Mouse (Mus musculus): Measurements from ENCODE around the gene Rnf212. TPM values are rescaled to one million over a fixed set of nuclear protein-coding genes. Genes with fewer than 3 reads are reported as not detected.

Rnf212 gene
- polyA plus RNA-seq, 1 experiment, result not detected

DNA sequence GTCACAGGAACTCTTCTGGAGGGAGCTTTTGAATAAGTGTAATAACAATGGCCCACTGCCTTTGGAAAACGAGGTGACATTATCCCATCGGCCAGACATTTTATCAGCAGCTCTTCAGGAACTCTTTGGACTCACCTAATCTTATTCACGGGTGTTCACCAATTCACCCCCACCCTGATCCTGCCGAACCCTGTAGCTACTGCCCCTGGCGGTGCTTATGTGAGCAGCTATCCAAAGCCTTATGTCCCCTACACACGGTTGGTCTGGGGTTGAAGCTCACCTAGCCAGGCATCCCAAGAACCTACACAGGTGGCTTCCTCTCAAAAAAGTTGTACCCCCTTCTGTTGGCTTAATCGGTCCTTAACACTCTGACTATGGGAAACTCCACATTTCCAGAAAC is 55.0 kb downstream of the Rnf212 start:
- Histone ChIP-seq H3K4me1 (ENCODE audit: control insufficient read depth, insufficient read depth, low read length) (0 out of 2 replicates have a peak, but pooled peaks cover 9% of the 10 kb centered on the region), H3K27me3 (ENCODE audit: control insufficient read depth, insufficient read depth, low read length) (no peaks in the 10 kb centered on the region), H3K27ac (ENCODE audit: insufficient read depth, low read length) (no peak overlapping the region), H3K4me3 (replicated peaks; ENCODE audit: insufficient read depth, low read depth, low read length) (no peak overlapping the region)
- 82% methylated on average over 7 of the region's 7 CpGs for WGBS
- TF ChIP-seq POLR2A (IDR thresholded peaks at IDR 0.05; ENCODE audit: borderline replicate concordance, insufficient read depth, low read length), result no peak
- no peak for DNase-seq

DNA sequence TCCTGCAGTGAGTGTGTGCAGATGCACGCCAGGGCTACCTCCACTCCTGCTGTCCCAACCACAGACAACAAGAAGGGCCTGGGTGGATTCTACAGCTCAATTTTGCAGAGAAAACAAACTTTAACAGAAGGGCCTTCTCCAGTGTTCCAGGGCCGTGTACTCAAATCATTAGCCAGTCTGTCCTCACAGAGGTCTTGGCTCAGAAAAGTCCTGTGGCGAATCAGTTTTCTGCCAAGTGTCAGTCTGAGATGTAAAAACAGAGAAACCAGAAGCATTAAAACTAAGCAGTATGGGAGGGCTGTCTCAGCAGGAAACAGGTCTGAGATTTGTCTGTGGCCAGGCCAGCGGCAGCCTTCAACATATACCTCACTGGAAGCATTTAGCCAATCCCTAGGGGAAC is 56.7 kb downstream of the Rnf212 start:
- DNase-seq, result peak; percentile 25 to 36

DNA sequence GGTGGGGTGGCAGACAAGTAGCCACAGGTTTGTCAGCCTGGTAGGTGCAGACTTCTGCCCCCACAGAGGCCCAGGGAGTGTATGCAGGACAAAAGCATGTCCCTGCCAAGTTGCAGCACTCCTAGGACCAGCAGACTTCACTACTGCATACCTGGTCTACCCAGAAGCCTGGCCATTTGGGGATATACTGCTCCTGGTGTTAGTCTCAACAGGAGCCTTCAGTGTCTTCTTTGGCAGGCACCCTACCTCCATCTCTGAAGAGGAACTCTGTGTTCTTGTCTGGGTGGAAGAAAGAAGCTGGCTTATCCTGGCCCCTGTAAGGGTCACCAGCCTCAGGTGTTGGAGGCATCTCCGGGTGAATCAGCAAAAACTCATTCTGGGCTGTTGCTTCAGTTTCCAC is 58.8 kb downstream of the Rnf212 start:
- Histone ChIP-seq H3K4me1 (ENCODE audit: control insufficient read depth, insufficient read depth, low read length) (0 out of 2 replicates have a peak, but pooled peaks cover 9% of the 10 kb centered on the region), H3K27me3 (ENCODE audit: control insufficient read depth, insufficient read depth, low read length) (no peaks in the 10 kb centered on the region), H3K27ac (ENCODE audit: insufficient read depth, low read length) (no peak overlapping the region), H3K4me3 (replicated peaks; ENCODE audit: insufficient read depth, low read depth, low read length) (no peak overlapping the region)
- WGBS, result 83% methylated on average over 1 of the region's 1 CpGs
- TF ChIP-seq CTCF (IDR thresholded peaks at IDR 0.05; ENCODE audit: borderline replicate concordance, insufficient read depth, low read depth, low read length) (no peak), POLR2A (IDR thresholded peaks at IDR 0.05; ENCODE audit: borderline replicate concordance, insufficient read depth, low read length) (no peak)
- no peak for DNase-seq

More for the DNA sequence above, 56.7 kb downstream of the Rnf212 start:
- no peak for TF ChIP-seq POLR2A (IDR thresholded peaks at IDR 0.05; ENCODE audit: borderline replicate concordance, insufficient read depth, low read length)
- no peak for TF ChIP-seq CTCF (IDR thresholded peaks at IDR 0.05; ENCODE audit: borderline replicate concordance, insufficient read depth, low read depth, low read length)
- Histone ChIP-seq H3K4me1 (ENCODE audit: control insufficient read depth, insufficient read depth, low read length) (0 out of 2 replicates have a peak, but pooled peaks cover 9% of the 10 kb centered on the region), H3K27me3 (ENCODE audit: control insufficient read depth, insufficient read depth, low read length) (no peaks in the 10 kb centered on the region), H3K27ac (ENCODE audit: insufficient read depth, low read length) (peak overlapping the region; percentile 29; the same call in 1 of the 2 replicates), H3K4me3 (replicated peaks; ENCODE audit: insufficient read depth, low read depth, low read length) (no peak overlapping the region)
- 22% methylated on average over 4 of the region's 4 CpGs for WGBS

DNA sequence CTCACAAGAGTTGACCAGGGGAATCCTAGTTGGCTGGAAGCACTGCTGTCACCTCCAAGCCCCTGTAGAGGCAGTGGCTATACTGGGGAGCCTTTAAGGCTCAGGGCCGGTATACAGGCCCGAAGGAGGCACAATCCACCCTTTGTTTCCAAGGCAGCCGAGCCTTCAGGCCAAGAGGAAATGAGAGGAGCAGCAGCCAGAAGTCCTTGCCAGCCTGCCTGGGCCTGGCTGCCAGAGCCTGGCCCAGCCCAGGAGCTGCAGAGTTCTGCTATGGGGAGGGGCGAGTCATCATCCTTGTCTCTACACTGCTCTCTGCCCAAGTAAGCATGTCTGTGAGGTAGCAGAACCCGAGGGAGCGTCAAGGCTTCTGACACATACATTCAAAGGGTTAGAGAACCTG is 60.6 kb downstream of the Rnf212 start:
- H3K27ac ChIP-seq (ENCODE audit: insufficient read depth, low read length), result no peak overlapping the region
- WGBS, result 11% methylated on average over 6 of the region's 6 CpGs

DNA sequence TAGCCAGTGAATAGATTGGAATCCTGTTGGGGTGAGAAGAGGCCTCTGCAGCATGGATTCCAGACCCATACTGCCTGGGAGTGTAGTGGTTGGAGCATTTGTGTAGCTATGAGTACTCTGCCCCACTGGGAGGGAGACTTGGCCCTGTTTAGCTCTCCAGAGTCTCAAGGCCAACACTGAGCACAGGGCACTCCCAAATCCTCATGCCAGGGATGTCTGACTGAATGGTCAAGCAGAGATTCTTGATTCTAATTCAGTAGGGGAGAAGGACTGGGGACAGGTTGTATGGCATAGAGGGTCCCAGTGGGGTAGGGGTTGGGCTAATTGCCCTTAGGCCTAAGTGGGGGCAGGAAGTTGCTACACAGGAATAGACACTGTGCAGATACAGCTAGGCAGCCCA is 61.1 kb downstream of the Rnf212 start:
- Histone ChIP-seq H3K27ac (ENCODE audit: insufficient read depth, low read length) (no peak overlapping the region), H3K27me3 (ENCODE audit: control insufficient read depth, insufficient read depth, low read length) (no peaks in the 10 kb centered on the region), H3K4me1 (ENCODE audit: control insufficient read depth, insufficient read depth, low read length) (0 out of 2 replicates have a peak, but pooled peaks cover 9% of the 10 kb centered on the region), H3K4me3 (replicated peaks; ENCODE audit: insufficient read depth, low read depth, low read length) (no peak overlapping the region)
- TF ChIP-seq CTCF (IDR thresholded peaks at IDR 0.05; ENCODE audit: borderline replicate concordance, insufficient read depth, low read depth, low read length) (no peak), POLR2A (IDR thresholded peaks at IDR 0.05; ENCODE audit: borderline replicate concordance, insufficient read depth, low read length) (no peak)
- DNase-seq, result no peak

More for the DNA sequence above, 60.6 kb downstream of the Rnf212 start:
- Histone ChIP-seq H3K4me3 (replicated peaks; ENCODE audit: insufficient read depth, low read depth, low read length) (no peak overlapping the region), H3K4me1 (ENCODE audit: control insufficient read depth, insufficient read depth, low read length) (0 out of 2 replicates have a peak, but pooled peaks cover 9% of the 10 kb centered on the region), H3K27me3 (ENCODE audit: control insufficient read depth, insufficient read depth, low read length) (no peaks in the 10 kb centered on the region)
- DNase-seq, result peak; percentile 21 to 48
- no peak for TF ChIP-seq CTCF (IDR thresholded peaks at IDR 0.05; ENCODE audit: borderline replicate concordance, insufficient read depth, low read depth, low read length)
- TF ChIP-seq POLR2A (IDR thresholded peaks at IDR 0.05; ENCODE audit: borderline replicate concordance, insufficient read depth, low read length), result no peak

DNA sequence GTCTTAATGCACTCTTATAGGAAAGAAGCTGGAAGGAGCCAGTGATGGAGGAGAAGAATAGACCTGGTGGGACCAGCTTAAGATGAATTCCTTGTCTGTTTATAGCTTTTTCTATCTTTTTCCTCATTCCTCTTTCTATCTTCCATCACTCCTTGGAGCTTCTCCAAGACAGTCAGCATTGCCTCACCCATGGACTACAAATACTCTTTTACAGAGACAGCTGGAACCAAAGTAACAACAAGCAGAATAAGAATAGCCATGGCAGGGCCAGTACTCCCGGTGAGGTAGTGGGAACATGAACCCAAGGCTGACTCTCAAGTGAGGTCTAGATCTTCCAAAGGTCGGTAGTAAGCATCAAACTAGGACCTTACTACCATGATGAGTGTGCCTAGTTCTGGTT is 61.7 kb downstream of the Rnf212 start:
- no peak overlapping the region for H3K27ac ChIP-seq (ENCODE audit: insufficient read depth, low read length)
- DNase-seq, result no peak
- no peaks in the 10 kb centered on the region for H3K27me3 ChIP-seq (ENCODE audit: control insufficient read depth, insufficient read depth, low read length)
- WGBS, result 88% methylated on average over 2 of the region's 2 CpGs
- H3K4me3 ChIP-seq (replicated peaks; ENCODE audit: insufficient read depth, low read depth, low read length), result no peak overlapping the region
- TF ChIP-seq CTCF (IDR thresholded peaks at IDR 0.05; ENCODE audit: borderline replicate concordance, insufficient read depth, low read depth, low read length) (no peak), POLR2A (IDR thresholded peaks at IDR 0.05; ENCODE audit: borderline replicate concordance, insufficient read depth, low read length) (no peak)
- 0 out of 2 replicates have a peak, but pooled peaks cover 4% of the 10 kb centered on the region for H3K4me1 ChIP-seq (ENCODE audit: control insufficient read depth, insufficient read depth, low read length)

DNA sequence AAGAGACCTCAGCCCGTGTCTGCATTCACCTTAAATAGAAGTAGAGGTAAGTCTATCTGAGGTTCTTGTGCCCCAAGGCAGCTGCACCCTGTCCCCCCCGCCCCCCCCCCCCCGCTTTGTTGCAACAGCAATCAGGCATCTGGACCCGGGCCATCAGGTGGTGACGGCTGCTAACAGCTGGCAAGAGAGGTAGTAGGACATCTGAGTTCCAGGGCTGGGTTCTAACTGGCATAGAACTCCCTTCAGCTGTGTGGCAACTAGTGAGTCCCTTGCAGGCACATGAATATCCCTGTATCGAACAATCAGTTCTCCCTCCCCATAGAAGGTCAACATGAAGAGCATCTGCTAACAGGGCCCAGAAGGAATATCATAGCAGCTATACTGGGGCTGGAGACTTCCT is 62.8 kb downstream of the Rnf212 start:
- TF ChIP-seq POLR2A (IDR thresholded peaks at IDR 0.05; ENCODE audit: borderline replicate concordance, insufficient read depth, low read length) (no peak), CTCF (IDR thresholded peaks at IDR 0.05; ENCODE audit: borderline replicate concordance, insufficient read depth, low read depth, low read length) (no peak)
- no peak for DNase-seq
- H3K27me3 ChIP-seq (ENCODE audit: control insufficient read depth, insufficient read depth, low read length), result no peaks in the 10 kb centered on the region
- no peaks in the 10 kb centered on the region for H3K4me1 ChIP-seq (ENCODE audit: control insufficient read depth, insufficient read depth, low read length)
- 80% methylated on average over 6 of the region's 6 CpGs for WGBS
- H3K4me3 ChIP-seq (replicated peaks; ENCODE audit: insufficient read depth, low read depth, low read length), result no peak overlapping the region
- H3K27ac ChIP-seq (ENCODE audit: insufficient read depth, low read length), result no peak overlapping the region

DNA sequence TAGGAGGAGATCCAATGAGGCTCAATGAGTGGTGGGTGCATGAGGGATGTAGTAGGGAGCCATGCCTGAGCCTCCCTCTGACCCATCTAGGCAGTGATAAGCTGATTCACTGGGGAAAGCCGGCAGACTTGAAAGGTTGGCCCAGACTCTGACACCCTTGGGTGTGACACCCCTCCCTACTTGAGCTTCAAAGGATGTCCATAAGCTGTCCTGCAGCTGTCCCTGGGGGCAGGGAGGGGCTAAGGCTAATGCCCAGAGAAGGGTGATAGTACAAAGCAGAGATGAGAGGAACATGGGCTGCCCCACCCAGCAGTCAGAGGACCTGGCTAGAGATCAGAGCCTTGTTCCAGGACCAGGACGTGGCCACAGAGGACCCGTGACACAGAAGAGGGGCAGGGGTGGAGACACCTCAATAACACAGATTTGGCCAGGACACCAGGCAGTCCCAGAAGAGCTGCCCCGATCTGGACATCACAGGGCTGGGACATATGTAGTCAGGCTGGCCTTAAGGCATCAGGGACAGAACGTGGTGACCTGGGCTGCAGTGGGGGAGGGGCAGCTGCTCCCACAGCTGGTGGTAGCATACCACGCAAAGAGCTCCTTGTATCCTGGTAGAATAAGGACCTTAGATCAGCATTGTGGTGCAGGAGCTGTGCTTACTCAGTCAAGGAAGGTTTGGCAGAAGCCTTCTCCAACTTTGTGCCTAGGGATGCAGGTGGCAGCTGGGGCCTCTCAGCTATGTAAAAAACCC is 65.6 kb downstream of the Rnf212 start:
- H3K4me3 ChIP-seq (replicated peaks; ENCODE audit: insufficient read depth, low read depth, low read length), result no peak overlapping the region
- no peak for DNase-seq
- H3K27me3 ChIP-seq (ENCODE audit: control insufficient read depth, insufficient read depth, low read length), result no peaks in the 10 kb centered on the region
- TF ChIP-seq CTCF (IDR thresholded peaks at IDR 0.05; ENCODE audit: borderline replicate concordance, insufficient read depth, low read depth, low read length) (no peak), POLR2A (IDR thresholded peaks at IDR 0.05; ENCODE audit: borderline replicate concordance, insufficient read depth, low read length) (no peak)
- H3K4me1 ChIP-seq (ENCODE audit: control insufficient read depth, insufficient read depth, low read length), result no peaks in the 10 kb centered on the region
- no peak overlapping the region for H3K27ac ChIP-seq (ENCODE audit: insufficient read depth, low read length)
- WGBS, result 61% methylated on average over 6 of the region's 6 CpGs
